8 mouse cellular contexts compared by ENCODE assay signal in the genomic region with DNA sequence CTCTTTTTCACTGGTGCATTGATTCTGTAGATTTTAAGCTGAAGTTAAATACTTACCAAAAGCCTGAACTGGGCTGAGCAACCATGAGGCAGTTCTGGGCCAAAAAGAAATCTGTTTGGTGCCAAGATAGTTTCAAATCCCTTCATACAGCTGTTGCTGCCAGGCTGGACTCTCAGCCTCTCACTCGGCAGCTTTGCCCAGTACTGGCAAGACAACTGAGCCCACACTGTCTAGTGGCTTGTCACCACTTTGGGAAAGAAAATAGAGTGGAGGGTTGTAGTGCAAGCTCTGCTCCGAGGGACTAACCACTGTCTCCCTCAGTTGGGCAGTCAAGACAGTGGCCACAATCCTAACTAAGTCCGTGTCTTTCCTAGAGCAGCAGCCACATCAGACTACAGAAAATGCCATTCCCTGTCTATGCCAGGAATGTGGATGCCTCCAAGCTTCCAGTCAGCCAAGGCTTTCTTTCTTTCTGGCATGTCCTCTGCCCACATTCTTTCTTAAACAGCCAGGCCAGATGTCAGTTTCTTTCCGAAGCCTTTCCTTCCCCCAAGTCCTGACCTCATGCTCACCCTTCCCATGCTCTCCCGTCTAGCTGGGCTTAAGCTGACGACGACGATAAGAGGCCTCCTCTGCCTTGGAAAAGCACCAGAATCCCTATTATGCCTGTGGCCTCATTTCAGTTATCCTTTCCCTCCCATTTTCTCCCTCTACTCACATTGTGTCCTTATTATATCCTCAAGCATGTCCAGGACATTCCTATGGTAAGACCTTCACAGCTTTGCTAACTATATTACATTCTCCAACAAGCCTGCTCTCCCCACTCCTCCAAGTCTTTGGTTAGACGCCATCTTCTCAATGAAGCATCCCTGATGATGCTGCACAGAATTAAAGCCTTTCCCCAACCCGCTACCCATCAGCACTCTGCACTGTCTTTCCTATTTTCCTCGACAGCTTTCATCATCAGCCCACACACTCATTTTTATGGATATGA. TPM values are rescaled to one million over a fixed set of nuclear protein-coding genes. Genes with fewer than 3 reads are reported as not detected.
DNase-seq lines count a peak whose midpoint lies in the region; ATAC-seq lines count a peak whose summit lies in the region.

No protein-coding gene starts in this region.

- H3K4me2 ChIP-seq in embryonic facial prominence, embryonic 15.5 days (replicated peaks) = no peak overlapping the region

- H3K9me3 ChIP-seq in embryonic facial prominence, embryonic 15.5 days (replicated peaks) = no peaks in the 10 kb centered on the region

- intact Hi-C loops in left cerebral cortex, postnatal 14 days (cut with DNase I) = loop anchor here (5.0 kb wide), 1 partner anchor 41 kb away; no protein-coding TSS in a partner anchor

- DNase-seq in adrenal gland, postnatal 14 days = peak; percentile 40
- no peak for DNase-seq in adrenal gland, adult 8-10 months
- peak; percentile 17 for DNase-seq in left cerebral cortex, postnatal 14 days (ENCODE audit: low spot score in 2 of 2)
- no peak for DNase-seq in left cerebral cortex, adult 9 months (ENCODE audit: low spot score in 2 of 2)
- peak; percentile 19 to 35 for DNase-seq in kidney, postnatal 4 days
- no peak for DNase-seq in thymus, postnatal 25 days

- H3K27me3 ChIP-seq in embryonic facial prominence, embryonic 15.5 days = no peaks in the 10 kb centered on the region

- H3K27ac ChIP-seq in embryonic facial prominence, embryonic 15.5 days (replicated peaks) = peak overlapping the region; percentile 88

- H3K4me1 ChIP-seq in embryonic facial prominence, embryonic 15.5 days = peaks cover 45% of the 10 kb centered on the region

- no peak overlapping the region for H3K9ac ChIP-seq in embryonic facial prominence, embryonic 15.5 days

- no peak overlapping the region for H3K4me3 ChIP-seq in embryonic facial prominence, embryonic 15.5 days (replicated peaks)

- peak; percentile 72 for ATAC-seq in embryonic facial prominence, embryonic 15.5 days (ENCODE audit: insufficient number of reproducible peaks, low FRiP score, low TSS enrichment, low read depth)
- no peak for ATAC-seq in erythroblast, adult 5-6 weeks (replicated peaks; ENCODE audit: low FRiP score, poor library complexity, severe bottlenecking)

- WGBS in embryonic facial prominence, embryonic 15.5 days = 24% methylated on average over 11 of the region's 11 CpGs

- H3K36me3 ChIP-seq in embryonic facial prominence, embryonic 15.5 days = no peaks in the 10 kb centered on the region

RNA-seq across cellular contexts. Expression of gene Rpl27a, which starts 57.7 kb away (rescaled TPM):
- 244 and 276 TPM in 2 replicates for total RNA-seq in adrenal gland, postnatal 14 days (2021)
- total RNA-seq in adrenal gland, adult 8-10 months (2022) = 100 to 1,000 TPM; 217 to 234 (median 223) TPM
- 100 to 1,000 TPM; 101 to 121 TPM for total RNA-seq in left cerebral cortex, postnatal 14 days (2021)
- polyA plus RNA-seq in embryonic facial prominence, embryonic 15.5 days (2015; fragmentation: Nextera tagmentation; extraction: Ambion mirVana) = 140 and 145 TPM in 2 replicates
- total RNA-seq in erythroblast, adult 5-6 weeks (2015; ENCODE audit: low replicate concordance) = 123 and 147 TPM in 2 replicates
- 99.9 and 139 TPM in 2 replicates for total RNA-seq in erythroblast, adult 5-6 weeks (2017; ENCODE audit: low replicate concordance)

Comparison
In these comparisons a context has a peak if more than half of its experiments do, and no peak if none do; other contexts are left out.
1. DNase-seq: peak in adrenal gland, postnatal 14 days (single experiment), left cerebral cortex, postnatal 14 days (2 of 2) and kidney, postnatal 4 days (2 of 2); none in adrenal gland, adult 8-10 months (single experiment), left cerebral cortex, adult 9 months (0 of 2) and thymus, postnatal 25 days (single experiment).